Mouse (Mus musculus) lung, postnatal 0 days (tissue): ENCODE measurements around the gene Ntn5. TPM values are rescaled to one million over a fixed set of nuclear protein-coding genes. Genes with fewer than 3 reads are reported as not detected.
A peak's percentile ranks its signal among the peaks of the same experiment; 100 is the strongest.

Source experiments
- ATAC-seq: fragments of 200-750 bp; cut with Nextera tagmentation; 2 replicates; pipeline ENCODE4 v1.8.0; 2017; ENCODE audit warnings: moderate library complexity
- DNase-seq: peaks from one replicate; pipeline ENCODE4 v3.0.0-alpha.2; 2016; ENCODE audit warnings: low spot score
- H3K27ac ChIP-seq: fragments of 300-500 bp; sonication (generic); 2 replicates; pipeline ENCODE4 v1.5.1; 2014; ENCODE audit warnings: antibody characterized with exemption, mild to moderate bottlenecking, low read length, mixed read lengths
- H3K27me3 ChIP-seq: fragments of 300-500 bp; sonication (generic); replicated peaks from 2 replicates; pipeline ENCODE4 v1.6.1; 2014; ENCODE audit warnings: low read length, mixed read lengths; ENCODE audit not compliant: insufficient read depth
- H3K36me3 ChIP-seq: fragments of 300-500 bp; sonication (generic); 2 replicates; pipeline ENCODE4 v1.6.1; 2014; ENCODE audit warnings: low read length, mixed read lengths; ENCODE audit not compliant: insufficient read depth
- H3K4me1 ChIP-seq: fragments of 300-500 bp; sonication (generic); 2 replicates; pipeline ENCODE4 v1.6.1; 2014; ENCODE audit warnings: antibody characterized with exemption, low read depth, low read length, mixed read lengths; ENCODE audit not compliant: insufficient read depth
- H3K4me2 ChIP-seq: fragments of 300-500 bp; sonication (generic); replicated peaks from 2 replicates; pipeline ENCODE4 v1.6.1; 2014; ENCODE audit warnings: low read depth, mild to moderate bottlenecking, low read length, moderate library complexity, mixed read lengths
- H3K4me3 ChIP-seq: fragments of 300-500 bp; sonication (generic); 2 replicates; pipeline ENCODE4 v1.5.1; 2014; ENCODE audit warnings: low read depth, low read length
- H3K9ac ChIP-seq: fragments of 300-500 bp; sonication (generic); replicated peaks from 2 replicates; pipeline ENCODE4 v1.6.1; 2014; ENCODE audit warnings: low read depth, mild to moderate bottlenecking
- H3K9me3 ChIP-seq: fragments of 300-500 bp; sonication (generic); 2 replicates; pipeline ENCODE4 v1.6.1; 2016; ENCODE audit warnings: low read length, mixed read lengths
- CTCF ChIP-seq: IDR thresholded peaks from 2 replicates; pipeline ENCODE4 v1.5.1; 2016; ENCODE audit warnings: antibody characterized with exemption, mild to moderate bottlenecking
- EP300 ChIP-seq: IDR thresholded peaks from 2 replicates; pipeline ENCODE4 v1.6.1; 2016; ENCODE audit warnings: antibody characterized with exemption, mild to moderate bottlenecking, control low read depth
- WGBS: fragments of 180-500 bp; shearing (Covaris S2); extraction: QIAGEN DNeasy Blood & Tissue Kit; methylation state at CpG from one replicate; pipeline ENCODE4 v1.1.7; 2014; 5-methylcytosine and 5-hydroxymethylcytosine counted together
- polyA plus RNA-seq: library from polyadenylated mRNA; unstranded; fragments of >200 nt; fragmentation: Nextera tagmentation; extraction: Ambion mirVana; gene quantifications from 2 replicates; pipeline ENCODE4 v1.2.1, GENCODE M21; 2015

Gene Ntn5
- polyA plus RNA-seq, 1 experiment from 2014 or later, result 2.4 TPM

GRCm38 (mm10) chr7:45682144-45683126 is 1.4 kb upstream of the Ntn5 start:
- 28% methylated on average over 14 of the region's 14 CpGs for WGBS
- Histone ChIP-seq H3K9ac (no peak overlapping the region), H3K36me3 (no peaks in the 10 kb centered on the region), H3K4me1 (peaks cover 11% of the 10 kb centered on the region; the same call in 1 of the 2 replicates), H3K4me3 (no peak overlapping the region), H3K4me2 (peak overlapping the region; percentile 38), H3K9me3 (no peaks in the 10 kb centered on the region), H3K27me3 (no peaks in the 10 kb centered on the region), H3K27ac (peak overlapping the region; percentile 89)
- ATAC-seq (peak; percentile 68), DNase-seq (peak; percentile 94)
- TF ChIP-seq EP300 (peak; percentile 51), CTCF (peak; percentile 99)

GRCm38 (mm10) chr7:45685811-45686210 is 2.0 kb downstream of the Ntn5 start:
- no peak for ATAC-seq
- Histone ChIP-seq H3K9me3 (no peaks in the 10 kb centered on the region), H3K4me2 (no peak overlapping the region), H3K9ac (no peak overlapping the region), H3K27ac (no peak overlapping the region), H3K27me3 (no peaks in the 10 kb centered on the region), H3K4me3 (no peak overlapping the region), H3K4me1 (peaks cover 8% of the 10 kb centered on the region; the same call in 1 of the 2 replicates), H3K36me3 (no peaks in the 10 kb centered on the region)
- WGBS, result 27% methylated on average over 10 of the region's 10 CpGs
- TF ChIP-seq CTCF (no peak), EP300 (no peak)
- no peak for DNase-seq

GRCm38 (mm10) chr7:45686841-45687240 is 3.0 kb downstream of the Ntn5 start:
- 53% methylated on average over 3 of the region's 3 CpGs for WGBS
- no peak for ATAC-seq
- Histone ChIP-seq H3K27me3 (no peaks in the 10 kb centered on the region), H3K9ac (no peak overlapping the region), H3K9me3 (no peaks in the 10 kb centered on the region), H3K4me3 (no peak overlapping the region), H3K27ac (no peak overlapping the region), H3K4me2 (no peak overlapping the region), H3K36me3 (no peaks in the 10 kb centered on the region), H3K4me1 (peaks cover 5% of the 10 kb centered on the region; the same call in 1 of the 2 replicates)
- DNase-seq, result no peak
- TF ChIP-seq EP300 (0 out of 2 replicates have a peak, but pooled peaks have one; percentile 14), CTCF (no peak)

- H3K4me3 ChIP-seq, result no peak overlapping the region
- DNase-seq (no peak), ATAC-seq (no peak)
- H3K27ac ChIP-seq, result no peak overlapping the region
- no peak for TF ChIP-seq CTCF
- TF ChIP-seq EP300, result no peak
- H3K27me3 ChIP-seq, result no peaks in the 10 kb centered on the region
- 63% methylated on average over 6 of the region's 6 CpGs for WGBS
- H3K9me3 ChIP-seq, result no peaks in the 10 kb centered on the region
- no peak overlapping the region for H3K9ac ChIP-seq
- no peaks in the 10 kb centered on the region for H3K4me1 ChIP-seq
- no peak overlapping the region for H3K4me2 ChIP-seq
- no peaks in the 10 kb centered on the region for H3K36me3 ChIP-seq
These were observed 5.3 kb downstream of the Ntn5 start for GRCm38 (mm10) chr7:45689099-45689498.

GRCm38 (mm10) chr7:45689800-45690199 is 6.0 kb downstream of the Ntn5 start:
- Histone ChIP-seq H3K4me2 (no peak overlapping the region), H3K27ac (no peak overlapping the region), H3K4me1 (no peaks in the 10 kb centered on the region), H3K36me3 (no peaks in the 10 kb centered on the region), H3K27me3 (no peaks in the 10 kb centered on the region), H3K9me3 (no peaks in the 10 kb centered on the region), H3K4me3 (no peak overlapping the region), H3K9ac (no peak overlapping the region)
- 55% methylated on average over 11 of the region's 11 CpGs for WGBS
- no peak for ATAC-seq
- TF ChIP-seq EP300, result no peak
- DNase-seq, result no peak

GRCm38 (mm10) chr7:45692364-45692763 is 8.5 kb downstream of the Ntn5 start:
- no peak overlapping the region for H3K4me2 ChIP-seq
- H3K27ac ChIP-seq, result no peak overlapping the region
- H3K4me3 ChIP-seq, result no peak overlapping the region
- WGBS, result 73% methylated on average over 2 of the region's 2 CpGs
- TF ChIP-seq CTCF (no peak), EP300 (no peak)
- H3K9ac ChIP-seq, result no peak overlapping the region
- ATAC-seq (no peak), DNase-seq (peak; percentile 3)
- H3K27me3 ChIP-seq, result no peaks in the 10 kb centered on the region
- H3K9me3 ChIP-seq, result no peaks in the 10 kb centered on the region
- no peaks in the 10 kb centered on the region for H3K4me1 ChIP-seq
- H3K36me3 ChIP-seq, result no peaks in the 10 kb centered on the region
